Mouse (Mus musculus): ENCODE results near the gene Cd63. TPM values are rescaled to one million over a fixed set of nuclear protein-coding genes. Genes with fewer than 3 reads are reported as not detected.

The Cd63 gene
- polyA plus RNA-seq, 1 experiment from 2014 or later, result 119 TPM

GRCm38 (mm10) chr10:128912791-128913190 is 12.0 kb downstream of the Cd63 start:
- Histone ChIP-seq H3K4me1 (replicated peaks; ENCODE audit: control insufficient read depth, insufficient read depth, low read length) (peaks cover 15% of the 10 kb centered on the region), H3K27me3 (replicated peaks; ENCODE audit: control insufficient read depth, insufficient read depth, low read length) (no peaks in the 10 kb centered on the region), H3K27ac (ENCODE audit: low read length) (no peak overlapping the region), H3K4me2 (ENCODE audit: low read length) (no peak overlapping the region), H3K9me3 (ENCODE audit: control insufficient read depth, low read length) (no peaks in the 10 kb centered on the region), H3K36me3 (ENCODE audit: control insufficient read depth, insufficient read depth) (no peaks in the 10 kb centered on the region), H3K4me3 (replicated peaks; ENCODE audit: low read length) (no peak overlapping the region), H3K9ac (replicated peaks; ENCODE audit: low read depth, low read length) (no peak overlapping the region)
- no peak for ATAC-seq
- 82% methylated on average over 4 of the region's 4 CpGs for WGBS

GRCm38 (mm10) chr10:128913219-128913618 is 12.4 kb downstream of the Cd63 start:
- peak; percentile 49 for ATAC-seq
- H3K27ac ChIP-seq (ENCODE audit: low read length), result no peak overlapping the region
- H3K27me3 ChIP-seq (replicated peaks; ENCODE audit: control insufficient read depth, insufficient read depth, low read length), result no peaks in the 10 kb centered on the region
- H3K4me2 ChIP-seq (ENCODE audit: low read length), result no peak overlapping the region
- no peaks in the 10 kb centered on the region for H3K36me3 ChIP-seq (ENCODE audit: control insufficient read depth, insufficient read depth)
- no peaks in the 10 kb centered on the region for H3K9me3 ChIP-seq (ENCODE audit: control insufficient read depth, low read length)
- H3K9ac ChIP-seq (replicated peaks; ENCODE audit: low read depth, low read length), result no peak overlapping the region
- H3K4me1 ChIP-seq (replicated peaks; ENCODE audit: control insufficient read depth, insufficient read depth, low read length), result peaks cover 15% of the 10 kb centered on the region
- 5% methylated on average over 5 of the region's 5 CpGs for WGBS
- no peak overlapping the region for H3K4me3 ChIP-seq (replicated peaks; ENCODE audit: low read length)

GRCm38 (mm10) chr10:128913696-128914095 is 12.9 kb downstream of the Cd63 start:
- H3K36me3 ChIP-seq (ENCODE audit: control insufficient read depth, insufficient read depth), result no peaks in the 10 kb centered on the region
- H3K9me3 ChIP-seq (ENCODE audit: control insufficient read depth, low read length), result no peaks in the 10 kb centered on the region
- no peak for ATAC-seq
- 80% methylated on average over 12 of the region's 12 CpGs for WGBS
- H3K4me3 ChIP-seq (replicated peaks; ENCODE audit: low read length), result no peak overlapping the region
- H3K4me2 ChIP-seq (ENCODE audit: low read length), result no peak overlapping the region
- no peak overlapping the region for H3K27ac ChIP-seq (ENCODE audit: low read length)
- H3K4me1 ChIP-seq (replicated peaks; ENCODE audit: control insufficient read depth, insufficient read depth, low read length), result peaks cover 15% of the 10 kb centered on the region
- no peak overlapping the region for H3K9ac ChIP-seq (replicated peaks; ENCODE audit: low read depth, low read length)
- no peaks in the 10 kb centered on the region for H3K27me3 ChIP-seq (replicated peaks; ENCODE audit: control insufficient read depth, insufficient read depth, low read length)

- H3K27ac ChIP-seq (ENCODE audit: low read length), result no peak overlapping the region
- no peak overlapping the region for H3K4me2 ChIP-seq (ENCODE audit: low read length)
- WGBS, result 81% methylated on average over 2 of the region's 2 CpGs
- H3K9me3 ChIP-seq (ENCODE audit: control insufficient read depth, low read length), result no peaks in the 10 kb centered on the region
- ATAC-seq, result no peak
- no peaks in the 10 kb centered on the region for H3K27me3 ChIP-seq (replicated peaks; ENCODE audit: control insufficient read depth, insufficient read depth, low read length)
- H3K9ac ChIP-seq (replicated peaks; ENCODE audit: low read depth, low read length), result no peak overlapping the region
- no peak overlapping the region for H3K4me3 ChIP-seq (replicated peaks; ENCODE audit: low read length)
- peaks cover 3% of the 10 kb centered on the region for H3K4me1 ChIP-seq (replicated peaks; ENCODE audit: control insufficient read depth, insufficient read depth, low read length)
- H3K36me3 ChIP-seq (ENCODE audit: control insufficient read depth, insufficient read depth), result no peaks in the 10 kb centered on the region
Observed at GRCm38 (mm10) chr10:128915550-128915949, 14.8 kb downstream of the Cd63 start.

GRCm38 (mm10) chr10:128916665-128917064 is 15.9 kb downstream of the Cd63 start:
- Histone ChIP-seq H3K4me1 (replicated peaks; ENCODE audit: control insufficient read depth, insufficient read depth, low read length) (peaks cover 2% of the 10 kb centered on the region; the same call in 1 of the 2 replicates), H3K9me3 (ENCODE audit: control insufficient read depth, low read length) (no peaks in the 10 kb centered on the region), H3K4me2 (ENCODE audit: low read length) (no peak overlapping the region), H3K9ac (replicated peaks; ENCODE audit: low read depth, low read length) (no peak overlapping the region), H3K27ac (ENCODE audit: low read length) (no peak overlapping the region), H3K4me3 (replicated peaks; ENCODE audit: low read length) (no peak overlapping the region), H3K36me3 (ENCODE audit: control insufficient read depth, insufficient read depth) (no peaks in the 10 kb centered on the region), H3K27me3 (replicated peaks; ENCODE audit: control insufficient read depth, insufficient read depth, low read length) (no peaks in the 10 kb centered on the region)
- WGBS, result 96% methylated on average over 3 of the region's 3 CpGs
- ATAC-seq, result no peak

GRCm38 (mm10) chr10:128917400-128917799 is 16.6 kb downstream of the Cd63 start:
- 89% methylated on average over 6 of the region's 6 CpGs for WGBS
- Histone ChIP-seq H3K9ac (replicated peaks; ENCODE audit: low read depth, low read length) (no peak overlapping the region), H3K36me3 (ENCODE audit: control insufficient read depth, insufficient read depth) (no peaks in the 10 kb centered on the region), H3K4me3 (replicated peaks; ENCODE audit: low read length) (no peak overlapping the region), H3K27me3 (replicated peaks; ENCODE audit: control insufficient read depth, insufficient read depth, low read length) (no peaks in the 10 kb centered on the region), H3K4me1 (replicated peaks; ENCODE audit: control insufficient read depth, insufficient read depth, low read length) (peaks cover 10% of the 10 kb centered on the region), H3K27ac (ENCODE audit: low read length) (no peak overlapping the region), H3K4me2 (ENCODE audit: low read length) (no peak overlapping the region), H3K9me3 (ENCODE audit: control insufficient read depth, low read length) (no peaks in the 10 kb centered on the region)
- no peak for ATAC-seq

GRCm38 (mm10) chr10:128918246-128918645 is 17.5 kb downstream of the Cd63 start:
- Histone ChIP-seq H3K36me3 (ENCODE audit: control insufficient read depth, insufficient read depth) (no peaks in the 10 kb centered on the region), H3K27ac (ENCODE audit: low read length) (no peak overlapping the region), H3K4me1 (replicated peaks; ENCODE audit: control insufficient read depth, insufficient read depth, low read length) (peaks cover 14% of the 10 kb centered on the region), H3K4me3 (replicated peaks; ENCODE audit: low read length) (no peak overlapping the region), H3K27me3 (replicated peaks; ENCODE audit: control insufficient read depth, insufficient read depth, low read length) (no peaks in the 10 kb centered on the region), H3K9me3 (ENCODE audit: control insufficient read depth, low read length) (no peaks in the 10 kb centered on the region), H3K9ac (replicated peaks; ENCODE audit: low read depth, low read length) (no peak overlapping the region), H3K4me2 (ENCODE audit: low read length) (no peak overlapping the region)
- WGBS, result 83% methylated on average over 7 of the region's 7 CpGs
- ATAC-seq, result no peak

GRCm38 (mm10) chr10:128919203-128919631 is 18.4 kb downstream of the Cd63 start:
- Histone ChIP-seq H3K27ac (ENCODE audit: low read length) (no peak overlapping the region), H3K9ac (replicated peaks; ENCODE audit: low read depth, low read length) (no peak overlapping the region), H3K9me3 (ENCODE audit: control insufficient read depth, low read length) (no peaks in the 10 kb centered on the region), H3K4me2 (ENCODE audit: low read length) (no peak overlapping the region), H3K4me1 (replicated peaks; ENCODE audit: control insufficient read depth, insufficient read depth, low read length) (peaks cover 22% of the 10 kb centered on the region), H3K4me3 (replicated peaks; ENCODE audit: low read length) (no peak overlapping the region), H3K27me3 (replicated peaks; ENCODE audit: control insufficient read depth, insufficient read depth, low read length) (no peaks in the 10 kb centered on the region), H3K36me3 (ENCODE audit: control insufficient read depth, insufficient read depth) (no peaks in the 10 kb centered on the region)
- ATAC-seq, result no peak
- 19% methylated on average over 6 of the region's 6 CpGs for WGBS

- Histone ChIP-seq H3K27ac (ENCODE audit: low read length) (no peak overlapping the region), H3K9me3 (ENCODE audit: control insufficient read depth, low read length) (no peaks in the 10 kb centered on the region), H3K4me1 (replicated peaks; ENCODE audit: control insufficient read depth, insufficient read depth, low read length) (peaks cover 22% of the 10 kb centered on the region), H3K27me3 (replicated peaks; ENCODE audit: control insufficient read depth, insufficient read depth, low read length) (no peaks in the 10 kb centered on the region), H3K9ac (replicated peaks; ENCODE audit: low read depth, low read length) (no peak overlapping the region), H3K4me2 (ENCODE audit: low read length) (no peak overlapping the region), H3K4me3 (replicated peaks; ENCODE audit: low read length) (no peak overlapping the region), H3K36me3 (ENCODE audit: control insufficient read depth, insufficient read depth) (no peaks in the 10 kb centered on the region)
- WGBS, result 85% methylated on average over 7 of the region's 7 CpGs
- no peak for ATAC-seq
Observed at GRCm38 (mm10) chr10:128919966-128920365, 19.2 kb downstream of the Cd63 start.

GRCm38 (mm10) chr10:128920736-128921161 is 20.0 kb downstream of the Cd63 start:
- Histone ChIP-seq H3K36me3 (ENCODE audit: control insufficient read depth, insufficient read depth) (no peaks in the 10 kb centered on the region), H3K4me3 (replicated peaks; ENCODE audit: low read length) (no peak overlapping the region), H3K9ac (replicated peaks; ENCODE audit: low read depth, low read length) (no peak overlapping the region), H3K4me1 (replicated peaks; ENCODE audit: control insufficient read depth, insufficient read depth, low read length) (peaks cover 22% of the 10 kb centered on the region), H3K27me3 (replicated peaks; ENCODE audit: control insufficient read depth, insufficient read depth, low read length) (no peaks in the 10 kb centered on the region), H3K4me2 (ENCODE audit: low read length) (no peak overlapping the region), H3K27ac (ENCODE audit: low read length) (no peak overlapping the region), H3K9me3 (ENCODE audit: control insufficient read depth, low read length) (no peaks in the 10 kb centered on the region)
- WGBS, result 78% methylated on average over 3 of the region's 3 CpGs
- no peak for ATAC-seq

Data from forebrain, embryonic 16.5 days (tissue).